Mouse (Mus musculus) liver, adult 2 months (tissue): ENCODE measurements around the gene Tubg2.

Experiments used
- CTCF ChIP-seq: fragments of 200-500 bp; IDR thresholded peaks from 2 replicates; pipeline ENCODE4 v1.5.1; 2011; ENCODE audit warnings: low read depth, low read length, control low read depth
- POLR2A ChIP-seq: fragments of 200-500 bp; IDR thresholded peaks from 2 replicates; pipeline ENCODE4 v1.6.1; 2011; ENCODE audit warnings: low read length, control low read depth; ENCODE audit not compliant: insufficient read depth; ENCODE audit errors: extremely low read depth

DNA sequence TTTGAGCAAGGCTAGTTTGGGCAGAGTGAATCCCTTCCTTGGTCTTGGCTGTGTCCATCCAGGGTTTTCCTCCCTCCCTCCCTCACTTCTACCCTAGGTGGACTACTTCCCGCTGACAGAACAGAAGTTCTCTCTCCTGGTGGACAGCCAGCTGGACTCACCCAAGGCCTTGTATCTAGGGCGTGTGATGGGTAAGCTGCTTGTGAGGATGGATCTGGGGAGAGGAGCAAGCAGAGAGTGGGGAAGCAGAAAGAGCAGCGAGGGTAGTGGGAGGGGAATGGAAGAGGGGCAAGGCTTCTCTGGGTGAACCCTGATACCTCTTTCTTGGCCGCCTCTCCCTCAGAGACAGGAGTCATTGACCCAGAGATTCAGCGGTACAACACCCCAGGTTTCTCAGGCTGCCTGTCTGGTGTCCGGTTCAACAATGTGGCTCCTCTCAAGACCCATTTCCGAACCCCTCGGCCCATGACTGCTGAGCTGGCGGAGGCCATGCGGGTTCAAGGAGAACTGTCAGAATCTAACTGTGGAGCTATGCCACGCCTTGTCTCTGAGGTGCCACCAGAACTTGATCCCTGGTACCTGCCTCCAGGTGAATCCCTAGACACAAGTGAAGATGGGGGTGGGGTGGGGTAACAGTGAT is 32.6 kb downstream of the Tubg2 start:
- TF ChIP-seq CTCF = no peak
- TF ChIP-seq POLR2A = no peak
